Mouse (Mus musculus) heart, embryonic 15.5 days (tissue): ENCODE data around the gene Nat8f6. TPM values are rescaled to one million over a fixed set of nuclear protein-coding genes. Genes with fewer than 3 reads are reported as not detected.
"Not testable (repeated sequence)": the region's sequence is repeated elsewhere in the genome, so short reads cannot be mapped to it uniquely, and the experiment has no call there.

Experiments
- ATAC-seq: fragments of 200-750 bp; cut with Nextera tagmentation; replicated peaks from 2 replicates; pipeline ENCODE4 v1.8.0; 2017; ENCODE audit warnings: low read depth, moderate TSS enrichment; ENCODE audit not compliant: insufficient number of reproducible peaks, insufficient read depth, low FRiP score
- H3K27ac ChIP-seq: fragments of 300-500 bp; sonication (generic); 2 replicates; pipeline ENCODE4 v1.5.1; 2015; ENCODE audit warnings: mild to moderate bottlenecking, inconsistent platforms
- H3K27me3 ChIP-seq: fragments of 300-500 bp; sonication (generic); 2 replicates; pipeline ENCODE4 v1.6.1; 2015; ENCODE audit warnings: inconsistent platforms
- H3K36me3 ChIP-seq: fragments of 300-500 bp; sonication (generic); 2 replicates; pipeline ENCODE4 v1.6.1; 2015; ENCODE audit warnings: mild to moderate bottlenecking, inconsistent platforms
- H3K4me1 ChIP-seq: fragments of 300-500 bp; sonication (generic); replicated peaks from 2 replicates; pipeline ENCODE4 v1.6.1; 2015; ENCODE audit warnings: inconsistent platforms
- H3K4me2 ChIP-seq: fragments of 300-500 bp; sonication (generic); 2 replicates; pipeline ENCODE4 v1.6.1; 2015; ENCODE audit warnings: inconsistent platforms, mild to moderate bottlenecking, moderate library complexity
- H3K4me3 ChIP-seq: fragments of 300-500 bp; sonication (generic); 2 replicates; pipeline ENCODE4 v1.5.1; 2015; ENCODE audit warnings: mild to moderate bottlenecking, inconsistent platforms
- H3K9ac ChIP-seq: fragments of 300-500 bp; sonication (generic); 2 replicates; pipeline ENCODE4 v1.6.1; 2015; ENCODE audit warnings: mild to moderate bottlenecking, inconsistent platforms
- H3K9me3 ChIP-seq: fragments of 300-500 bp; sonication (generic); replicated peaks from 2 replicates; pipeline ENCODE4 v1.6.1; 2016; ENCODE audit warnings: inconsistent platforms
- WGBS: fragments of 180-500 bp; shearing (Covaris S2); methylation state at CpG from one replicate; pipeline ENCODE4 v1.1.7; 2015; ENCODE audit warnings: mixed read lengths; 5-methylcytosine and 5-hydroxymethylcytosine counted together
- polyA plus RNA-seq: library from polyadenylated mRNA; unstranded; fragments of >200 nt; fragmentation: Nextera tagmentation; extraction: Ambion mirVana; gene quantifications from 2 replicates; pipeline ENCODE4 v1.2.1, GENCODE M21; 2015

Nat8f6 gene
- polyA plus RNA-seq, 1 experiment from 2014 or later = not detected

DNA sequence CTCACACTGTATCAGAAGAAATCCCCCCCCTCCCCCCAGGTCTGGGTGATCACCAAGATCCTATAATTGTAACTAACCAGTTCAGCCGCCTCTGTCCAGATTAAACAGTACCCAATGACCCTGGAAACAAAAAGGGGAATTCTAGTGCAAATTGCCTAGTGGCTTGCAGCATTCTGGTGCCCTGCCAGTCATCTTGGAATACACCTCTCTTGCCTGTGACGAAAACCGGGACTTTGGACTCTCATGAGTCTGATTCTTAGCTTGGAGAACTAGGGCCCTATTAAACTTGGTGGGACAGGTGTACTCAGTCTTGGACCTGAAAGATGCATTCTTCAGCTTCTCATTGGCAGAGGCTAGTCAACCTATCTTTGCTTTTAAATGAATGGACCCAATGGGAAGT is 32.7 kb upstream of the Nat8f6 start:
- Histone ChIP-seq H3K27ac (no peak overlapping the region), H3K27me3 (no peaks in the 10 kb centered on the region), H3K9me3 (no peaks in the 10 kb centered on the region), H3K4me2 (no peak overlapping the region), H3K4me3 (no peak overlapping the region), H3K36me3 (no peaks in the 10 kb centered on the region), H3K9ac (no peak overlapping the region), H3K4me1 (no peaks in the 10 kb centered on the region)
- WGBS = 75% methylated on average over 3 of the region's 3 CpGs
- no peak for ATAC-seq

DNA sequence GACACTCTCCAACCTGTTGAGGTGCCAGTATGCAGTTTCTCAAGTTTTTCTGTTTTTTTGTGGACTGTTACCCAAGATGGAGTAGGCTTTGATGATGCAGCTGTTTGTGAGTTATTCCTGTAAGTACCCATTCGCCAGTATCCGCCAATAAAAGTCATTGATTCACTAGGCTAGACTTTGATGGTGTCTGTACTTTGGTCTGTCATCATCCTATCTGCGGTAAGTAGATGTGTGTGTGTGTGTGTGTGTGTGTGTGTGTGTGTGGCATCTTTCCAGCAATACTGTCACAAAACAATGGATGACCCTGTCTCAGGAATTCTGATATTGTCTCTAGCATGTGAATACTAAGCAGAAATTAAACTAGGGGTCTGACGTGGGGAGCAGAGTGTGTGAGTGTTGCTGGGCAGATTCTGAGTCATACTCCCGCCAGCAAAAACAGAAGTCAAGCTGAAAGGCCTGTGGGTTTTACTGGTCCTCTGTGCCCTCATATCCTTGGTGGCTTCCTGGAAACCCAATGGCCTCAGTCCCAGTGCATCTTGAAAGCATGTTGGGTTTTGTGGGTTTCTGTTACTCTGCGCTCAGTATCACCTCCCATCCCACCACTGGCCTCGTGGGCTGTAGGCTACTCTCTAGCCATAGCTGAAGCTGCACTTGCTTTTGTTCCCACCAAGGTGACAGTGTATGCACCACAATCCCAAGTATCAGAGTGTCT is 30.5 kb upstream of the Nat8f6 start:
- no peak for ATAC-seq
- Histone ChIP-seq H3K9me3 (no peaks in the 10 kb centered on the region), H3K4me2 (no peak overlapping the region), H3K4me1 (no peaks in the 10 kb centered on the region), H3K4me3 (no peak overlapping the region), H3K27me3 (no peaks in the 10 kb centered on the region), H3K36me3 (no peaks in the 10 kb centered on the region), H3K9ac (no peak overlapping the region), H3K27ac (no peak overlapping the region)
- WGBS = 83% methylated on average over 7 of the region's 7 CpGs

DNA sequence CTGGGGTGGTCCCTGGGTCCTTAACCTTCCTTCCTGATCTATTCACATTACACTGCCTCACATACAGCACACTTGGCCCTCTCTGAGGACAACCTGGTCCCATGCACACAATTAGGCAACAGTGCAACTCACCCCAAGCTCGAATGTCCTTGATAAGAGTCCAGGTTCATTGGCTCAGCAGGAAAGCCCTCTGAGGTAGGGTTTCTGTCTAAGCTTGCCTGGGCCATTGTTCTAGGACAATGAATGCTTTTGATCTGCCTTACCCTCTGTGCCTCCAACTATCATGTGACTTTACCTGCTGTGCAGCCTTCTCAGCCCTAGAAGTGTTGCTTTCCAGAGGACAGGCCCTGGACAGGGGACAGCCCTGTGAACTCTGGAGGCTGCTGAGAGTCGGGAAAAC is 28.5 kb upstream of the Nat8f6 start:
- Histone ChIP-seq H3K27me3 (no peaks in the 10 kb centered on the region), H3K27ac (no peak overlapping the region), H3K9ac (no peak overlapping the region), H3K9me3 (no peaks in the 10 kb centered on the region), H3K36me3 (no peaks in the 10 kb centered on the region), H3K4me2 (no peak overlapping the region), H3K4me1 (no peaks in the 10 kb centered on the region), H3K4me3 (no peak overlapping the region)
- no peak for ATAC-seq
- WGBS = 33% methylated on average over 2 of the region's 2 CpGs

DNA sequence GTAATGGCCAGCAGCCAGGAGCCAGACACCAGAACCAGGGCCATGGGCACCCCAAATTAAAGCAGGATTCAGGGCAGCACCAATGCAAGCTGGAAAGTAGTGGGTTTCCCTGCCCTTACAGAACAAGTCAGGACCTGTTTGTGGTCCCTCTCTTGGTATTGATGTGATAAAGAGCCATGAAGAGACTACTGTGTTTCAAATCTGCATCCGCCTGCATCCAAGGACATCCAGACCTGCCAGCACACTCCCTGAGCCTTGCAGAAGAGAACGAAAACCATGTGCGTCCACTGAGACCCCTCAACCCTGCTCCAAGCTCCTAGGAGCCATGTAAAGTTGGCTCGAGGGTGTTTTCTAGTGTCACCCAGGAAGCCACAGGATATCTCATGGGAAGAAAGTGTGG is 27.4 kb upstream of the Nat8f6 start:
- no peak overlapping the region for H3K9ac ChIP-seq
- no peaks in the 10 kb centered on the region for H3K36me3 ChIP-seq
- H3K4me1 ChIP-seq = no peaks in the 10 kb centered on the region
- no peak overlapping the region for H3K4me3 ChIP-seq
- H3K4me2 ChIP-seq = no peak overlapping the region
- no peak overlapping the region for H3K27ac ChIP-seq
- no peak for ATAC-seq
- no peaks in the 10 kb centered on the region for H3K27me3 ChIP-seq
- 75% methylated on average over 4 of the region's 4 CpGs for WGBS
- H3K9me3 ChIP-seq = no peaks in the 10 kb centered on the region

DNA sequence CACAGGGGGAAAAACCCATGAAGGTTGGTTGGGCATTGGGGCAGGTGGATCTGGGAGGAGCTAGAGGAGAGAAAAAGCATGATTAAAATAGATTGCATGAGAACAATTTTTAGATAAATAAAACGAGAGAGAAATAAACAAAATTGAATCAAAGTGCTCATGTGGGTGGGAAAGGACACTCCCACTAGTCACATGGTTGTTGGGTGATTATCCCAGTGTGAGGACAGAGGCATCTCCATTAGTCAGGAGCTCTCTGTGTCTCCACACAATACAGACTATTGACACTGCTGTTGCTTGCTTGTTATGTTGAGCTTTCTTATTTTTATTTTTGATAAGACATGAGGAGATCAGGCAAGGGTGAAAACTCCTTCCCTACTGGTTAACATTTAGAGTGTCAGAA is 26.2 kb upstream of the Nat8f6 start:
- Histone ChIP-seq H3K9ac (no peak overlapping the region), H3K27ac (no peak overlapping the region), H3K27me3 (no peaks in the 10 kb centered on the region), H3K9me3 (no peaks in the 10 kb centered on the region), H3K4me2 (no peak overlapping the region), H3K4me3 (no peak overlapping the region), H3K36me3 (no peaks in the 10 kb centered on the region), H3K4me1 (no peaks in the 10 kb centered on the region)
- 39% methylated on average over 1 of the region's 1 CpGs for WGBS
- ATAC-seq = no peak

DNA sequence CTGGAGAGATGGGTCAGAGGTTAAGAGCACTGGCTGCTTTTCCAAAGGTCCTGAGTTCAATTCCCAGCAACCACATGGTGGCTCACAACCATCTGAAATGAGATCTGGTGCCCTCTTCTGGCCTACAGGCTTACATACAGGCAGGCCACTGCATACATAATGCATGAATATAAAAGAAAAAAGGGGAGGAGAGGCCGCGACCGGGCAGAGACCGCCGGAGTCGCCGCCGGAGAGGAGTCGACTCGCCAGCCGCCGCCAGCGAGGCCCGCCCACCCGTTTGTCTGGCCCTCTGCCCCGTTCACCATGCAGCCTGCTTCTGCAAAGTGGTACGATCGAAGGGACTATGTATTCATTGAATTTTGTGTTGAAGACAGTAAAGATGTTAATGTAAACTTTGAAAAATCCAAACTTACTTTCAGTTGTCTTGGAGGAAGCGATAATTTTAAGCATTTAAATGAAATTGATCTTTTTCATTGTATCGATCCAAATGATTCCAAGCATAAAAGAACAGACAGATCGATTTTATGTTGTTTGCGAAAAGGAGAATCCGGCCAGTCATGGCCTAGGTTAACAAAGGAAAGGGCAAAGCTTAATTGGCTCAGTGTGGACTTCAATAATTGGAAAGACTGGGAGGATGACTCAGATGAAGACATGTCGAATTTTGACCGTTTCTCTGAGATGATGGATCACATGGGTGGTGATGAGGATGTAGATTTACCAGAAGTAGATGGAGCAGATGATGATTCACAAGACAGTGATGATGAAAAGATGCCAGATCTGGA is 23.1 kb upstream of the Nat8f6 start:
- not testable (repeated sequence) for H3K4me2 ChIP-seq, H3K27ac ChIP-seq, H3K4me1 ChIP-seq, H3K36me3 ChIP-seq, H3K9ac ChIP-seq, H3K9me3 ChIP-seq, H3K27me3 ChIP-seq, H3K4me3 ChIP-seq, ATAC-seq
- 73% methylated on average over 25 of the region's 25 CpGs for WGBS

DNA sequence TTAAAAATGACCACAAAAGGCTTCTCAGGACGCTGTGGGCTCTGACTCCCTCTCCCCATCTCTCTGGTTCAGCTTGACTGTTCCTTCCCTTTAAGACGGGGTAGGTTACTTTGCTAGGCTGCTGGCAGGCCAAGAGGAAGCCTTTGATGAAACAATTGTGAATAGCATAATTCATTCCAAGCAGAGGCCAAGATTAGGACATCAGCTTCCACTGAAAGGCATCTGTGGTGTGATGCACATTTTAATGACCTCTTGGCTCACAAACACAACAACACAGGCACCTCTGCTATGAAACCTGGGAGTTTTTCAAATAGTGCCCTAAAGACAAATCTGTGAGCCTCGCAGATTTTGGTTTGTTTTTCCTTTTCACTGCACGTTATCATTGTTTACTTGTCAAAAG is 19.2 kb upstream of the Nat8f6 start:
- no peak for ATAC-seq
- Histone ChIP-seq H3K27ac (no peak overlapping the region), H3K4me3 (no peak overlapping the region), H3K36me3 (no peaks in the 10 kb centered on the region), H3K9me3 (no peaks in the 10 kb centered on the region), H3K27me3 (no peaks in the 10 kb centered on the region), H3K4me1 (no peaks in the 10 kb centered on the region), H3K4me2 (no peak overlapping the region), H3K9ac (no peak overlapping the region)
- 60% methylated on average over 4 of the region's 4 CpGs for WGBS

DNA sequence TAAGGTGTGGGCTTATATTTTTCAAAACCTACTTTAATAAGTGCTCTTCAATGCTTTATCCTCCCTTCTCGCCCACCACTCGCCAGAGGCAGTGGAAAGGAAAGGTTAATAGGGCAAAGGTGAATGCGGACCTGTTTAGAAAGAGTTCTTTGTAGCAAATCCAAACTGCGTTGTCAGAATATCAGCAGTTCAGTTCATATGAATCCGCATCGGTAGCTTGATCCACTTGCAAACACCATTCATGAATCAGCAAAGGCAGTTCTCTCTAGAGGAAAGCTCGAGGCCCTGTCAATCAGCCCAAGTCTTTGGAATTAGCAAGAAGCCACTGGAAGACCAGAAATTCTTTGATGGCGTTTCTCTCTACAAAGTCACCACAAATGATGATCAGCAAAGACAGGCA is 17.9 kb upstream of the Nat8f6 start:
- no peak overlapping the region for H3K9ac ChIP-seq
- H3K36me3 ChIP-seq = no peaks in the 10 kb centered on the region
- no peak overlapping the region for H3K4me2 ChIP-seq
- H3K4me1 ChIP-seq = no peaks in the 10 kb centered on the region
- H3K27ac ChIP-seq = no peak overlapping the region
- WGBS = 84% methylated on average over 8 of the region's 8 CpGs
- no peaks in the 10 kb centered on the region for H3K9me3 ChIP-seq
- H3K4me3 ChIP-seq = no peak overlapping the region
- no peaks in the 10 kb centered on the region for H3K27me3 ChIP-seq
- ATAC-seq = no peak

DNA sequence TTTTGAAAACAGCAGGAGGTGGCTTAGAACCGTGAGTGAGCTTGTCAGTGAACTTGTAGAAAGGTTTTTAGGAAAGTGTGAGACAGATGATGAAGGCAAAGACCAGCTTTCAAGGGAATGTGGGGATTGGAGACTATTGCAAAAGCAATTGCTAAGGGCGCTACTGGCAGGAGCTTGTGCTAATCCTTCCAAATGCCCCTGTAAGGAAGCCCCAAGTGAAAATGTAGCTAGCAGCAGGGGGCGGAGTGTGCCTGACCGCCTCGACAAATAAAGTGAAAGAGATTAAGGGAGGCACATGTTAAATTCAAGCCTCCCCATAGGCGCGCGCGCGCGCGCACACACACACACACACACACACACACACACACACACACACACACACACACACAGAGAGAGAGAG is 16.6 kb upstream of the Nat8f6 start:
- 21% methylated on average over 12 of the region's 12 CpGs for WGBS
- H3K4me3 ChIP-seq = 0 out of 2 replicates have a peak overlapping the region, but pooled peaks have one; percentile 5
- 0 out of 2 replicates have a peak, but pooled peaks have one; percentile 50 for ATAC-seq

DNA sequence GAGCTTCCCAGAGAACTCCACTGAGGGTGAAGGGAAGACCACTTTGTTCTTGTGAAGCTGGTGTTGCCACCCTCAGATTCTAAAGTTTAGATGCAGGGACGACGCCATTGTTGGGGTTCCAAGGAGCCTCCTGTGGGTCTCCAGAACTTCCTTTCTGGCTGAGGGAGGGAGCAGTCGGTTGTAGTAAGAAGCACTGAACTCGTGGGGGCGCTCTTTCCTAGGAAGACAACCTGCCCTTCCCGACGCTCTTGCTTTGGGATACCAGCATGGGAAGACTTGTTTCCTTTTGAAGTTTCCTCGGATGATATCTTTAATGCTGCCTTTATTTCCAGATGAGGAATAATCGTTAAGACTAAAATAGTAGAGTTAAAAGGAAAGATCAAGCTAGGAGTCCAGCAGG is 16.1 kb upstream of the Nat8f6 start:
- Histone ChIP-seq H3K4me2 (peak overlapping the region; percentile 50), H3K4me3 (0 out of 2 replicates have a peak overlapping the region, but pooled peaks have one; percentile 5)
- H3K27ac ChIP-seq, H3K4me1 ChIP-seq, H3K36me3 ChIP-seq, H3K9me3 ChIP-seq, H3K9ac ChIP-seq, H3K27me3 ChIP-seq, ATAC-seq: not testable (repeated sequence)
- 18% methylated on average over 9 of the region's 9 CpGs for WGBS

More for the DNA sequence above, 16.6 kb upstream of the Nat8f6 start:
- H3K4me2 ChIP-seq = peak overlapping the region; percentile 50
- H3K9ac ChIP-seq, H3K9me3 ChIP-seq, H3K4me1 ChIP-seq, H3K36me3 ChIP-seq, H3K27me3 ChIP-seq, H3K27ac ChIP-seq: not testable (repeated sequence)

DNA sequence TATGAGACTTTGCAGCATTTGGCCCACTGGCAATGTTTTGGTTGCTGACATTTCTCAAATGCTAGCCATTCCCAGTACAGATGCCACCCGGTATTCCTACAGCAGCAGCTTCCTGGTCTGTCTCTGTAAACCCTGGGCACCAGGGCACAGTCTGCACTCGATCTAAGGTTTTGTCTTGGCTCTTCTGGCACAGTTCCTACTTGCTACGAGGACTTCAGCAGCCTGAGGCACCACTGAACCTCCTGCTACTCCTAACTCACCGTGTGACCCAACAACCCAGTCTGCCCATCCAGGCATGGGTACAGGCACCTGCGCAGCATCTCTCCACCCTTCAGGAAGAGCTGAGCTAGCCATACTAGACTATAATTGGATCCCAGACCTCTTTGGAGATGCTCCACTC is 15.3 kb upstream of the Nat8f6 start:
- ATAC-seq, H3K4me3 ChIP-seq, H3K9ac ChIP-seq, H3K27ac ChIP-seq, H3K27me3 ChIP-seq, H3K4me2 ChIP-seq, H3K9me3 ChIP-seq, H3K4me1 ChIP-seq, H3K36me3 ChIP-seq: not testable (repeated sequence)
- 69% methylated on average over 5 of the region's 5 CpGs for WGBS

DNA sequence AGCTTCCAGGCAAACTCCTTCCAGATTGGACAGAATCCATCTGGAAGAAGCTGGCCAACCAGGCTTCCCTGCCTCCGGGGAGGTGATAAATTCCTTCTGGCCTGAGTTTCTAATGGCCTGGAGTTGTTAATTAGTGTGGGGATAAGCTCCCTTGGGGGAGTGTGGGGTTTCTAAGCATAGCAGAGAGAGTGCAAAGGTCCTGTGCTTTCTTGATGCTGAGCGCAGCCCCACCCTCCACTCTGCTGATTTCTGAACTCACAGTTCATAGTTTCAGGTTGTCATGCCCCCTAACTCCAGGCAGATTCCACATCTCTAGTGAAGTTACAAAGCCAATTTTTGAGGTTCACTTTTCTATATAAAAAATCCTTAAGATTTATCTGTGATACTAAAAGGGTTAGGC is 14.3 kb upstream of the Nat8f6 start:
- not testable (repeated sequence) for H3K4me2 ChIP-seq, H3K9ac ChIP-seq, H3K36me3 ChIP-seq, H3K9me3 ChIP-seq, ATAC-seq, H3K4me1 ChIP-seq, H3K27me3 ChIP-seq, H3K4me3 ChIP-seq, H3K27ac ChIP-seq
- WGBS = 70% methylated on average over 1 of the region's 2 CpGs
